Mouse (Mus musculus) liver, embryonic 14.5 days (tissue): ENCODE measurements at regions not wholly inside any gene's neighbourhood (a gene's known extent, or its start where the extent isn't known, plus 50 kb on each side); places are given as distances from the start of the nearest gene placed in this dataset.

Experiments
- ATAC-seq: fragments of 200-750 bp; cut with Nextera tagmentation; 2 replicates; pipeline ENCODE4 v1.8.0; 2017; ENCODE audit warnings: moderate number of reproducible peaks, mild to moderate bottlenecking, moderate library complexity; ENCODE audit not compliant: insufficient read depth
- DNase-seq, 3 experiments: peaks; one replicate each; pipeline ENCODE4 v3.0.0-alpha.2; 2012 to 2013; ENCODE audit warnings: low read depth in 3 of 3, low spot score in 3 of 3
- H3K27ac ChIP-seq: fragments of 300-500 bp; sonication (generic); 2 replicates; pipeline ENCODE4 v1.5.1; 2014; ENCODE audit warnings: moderate library complexity, mild to moderate bottlenecking, control low read depth, inconsistent platforms
- H3K27me3 ChIP-seq: fragments of 300-500 bp; sonication (generic); 2 replicates; pipeline ENCODE4 v1.6.1; 2014; ENCODE audit warnings: mild to moderate bottlenecking, low read length, moderate library complexity; ENCODE audit not compliant: control insufficient read depth, insufficient read depth
- H3K36me3 ChIP-seq: fragments of 300-500 bp; sonication (generic); replicated peaks from 2 replicates; pipeline ENCODE4 v1.6.1; 2014; ENCODE audit warnings: low read depth; ENCODE audit not compliant: control insufficient read depth, insufficient read depth
- H3K4me1 ChIP-seq, 2 experiments: fragments of 200-500 bp in 1 of 2; fragments of 300-500 bp in 1 of 2; sonication (generic) in 1 of 2; replicated peaks; 2 replicates each; pipeline ENCODE4 v1.6.1; 2012 to 2014; ENCODE audit warnings: antibody characterized with exemption in 1 of 2, inconsistent platforms in 1 of 2, low read length in 1 of 2; ENCODE audit not compliant: control insufficient read depth in 2 of 2, insufficient read depth in 2 of 2
- H3K4me2 ChIP-seq: fragments of 300-500 bp; sonication (generic); 2 replicates; pipeline ENCODE4 v1.6.1; 2014; ENCODE audit warnings: low read depth, mild to moderate bottlenecking, control low read depth, moderate library complexity
- H3K4me3 ChIP-seq, 2 experiments: fragments of 200-500 bp in 1 of 2; fragments of 300-500 bp in 1 of 2; sonication (generic) in 1 of 2; 2 replicates each; pipeline ENCODE4 v1.5.1; 2012 to 2014; ENCODE audit warnings: low read depth in 2 of 2, low read length in 2 of 2, mild to moderate bottlenecking in 2 of 2, control low read depth in 1 of 2, inconsistent platforms in 1 of 2, moderate library complexity in 1 of 2; ENCODE audit not compliant: insufficient read depth in 1 of 2
- H3K9ac ChIP-seq: fragments of 300-500 bp; sonication (generic); replicated peaks from 2 replicates; pipeline ENCODE4 v1.6.1; 2014; ENCODE audit warnings: mild to moderate bottlenecking, control low read depth, moderate library complexity
- H3K9me3 ChIP-seq: fragments of 300-500 bp; sonication (generic); 2 replicates; pipeline ENCODE4 v1.6.1; 2016; ENCODE audit warnings: low read length, mixed read lengths; ENCODE audit not compliant: control insufficient read depth
- CTCF ChIP-seq: IDR thresholded peaks from 2 replicates; pipeline ENCODE4 v1.5.1; 2016; ENCODE audit warnings: antibody characterized with exemption, low read depth, control low read depth
- EP300 ChIP-seq: IDR thresholded peaks from 2 replicates; pipeline ENCODE4 v1.6.1; 2016; ENCODE audit warnings: antibody characterized with exemption, low read depth
- WGBS: fragments of 180-500 bp; shearing (Covaris S2); extraction: QIAGEN DNeasy Blood & Tissue Kit; methylation state at CpG from one replicate; pipeline ENCODE4 v1.1.7; 2014; ENCODE audit not compliant: insufficient replicate concordance; 5-methylcytosine and 5-hydroxymethylcytosine counted together

- H3K9ac ChIP-seq: no peak overlapping the region
- no peak overlapping the region for H3K4me2 ChIP-seq
- H3K27ac ChIP-seq: no peak overlapping the region
- no peaks in the 10 kb centered on the region for H3K9me3 ChIP-seq
- ATAC-seq (no peak), DNase-seq (no peak)
- H3K36me3 ChIP-seq: no peaks in the 10 kb centered on the region
- no peak for TF ChIP-seq CTCF
- no peak for TF ChIP-seq EP300
- H3K4me3 ChIP-seq: no peak overlapping the region
- 68% methylated on average over 1 of the region's 1 CpGs for WGBS
- no peaks in the 10 kb centered on the region for H3K27me3 ChIP-seq
- H3K4me1 ChIP-seq: peaks cover 0 to 4% of the 10 kb centered on the region in 2 experiments; a peak in 1 of 4 replicates
Observed at GRCm38 (mm10) chr3:125288598-125288997, 115.3 kb upstream of the Ndst4 start.

- Histone ChIP-seq H3K9me3 (no peaks in the 10 kb centered on the region), H3K36me3 (no peaks in the 10 kb centered on the region), H3K4me3 (no peak overlapping the region), H3K4me1 (peaks cover 0 to 2% of the 10 kb centered on the region in 2 experiments; a peak in 1 of 4 replicates), H3K27ac (no peak overlapping the region), H3K4me2 (no peak overlapping the region), H3K27me3 (no peaks in the 10 kb centered on the region), H3K9ac (no peak overlapping the region)
- DNase-seq (no peak), ATAC-seq (no peak)
- TF ChIP-seq CTCF: no peak
- no peak for TF ChIP-seq EP300
- 72% methylated on average over 3 of the region's 3 CpGs for WGBS
Observed at GRCm38 (mm10) chr3:125289355-125289933, 114.4 kb upstream of the Ndst4 start.

- WGBS: 16% methylated on average over 1 of the region's 1 CpGs
- peak; percentile 11 to 33 (median 18) for DNase-seq
- Histone ChIP-seq H3K27me3 (no peaks in the 10 kb centered on the region), H3K4me2 (no peak overlapping the region), H3K27ac (no peak overlapping the region), H3K9me3 (no peaks in the 10 kb centered on the region), H3K36me3 (no peaks in the 10 kb centered on the region), H3K4me1 (peaks cover 0 to 4% of the 10 kb centered on the region in 2 experiments; a peak in 1 of 4 replicates), H3K4me3 (no peak overlapping the region), H3K9ac (no peak overlapping the region)
- no peak for TF ChIP-seq EP300
- no peak for TF ChIP-seq CTCF
- peak; percentile 88 for ATAC-seq
Observed at GRCm38 (mm10) chr3:125306675-125307074, 97.2 kb upstream of the Ndst4 start.

- DNase-seq: no peak
- Histone ChIP-seq H3K9ac (no peak overlapping the region), H3K9me3 (no peaks in the 10 kb centered on the region), H3K36me3 (no peaks in the 10 kb centered on the region), H3K27ac (no peak overlapping the region), H3K4me2 (no peak overlapping the region), H3K4me1 (no peaks in the 10 kb centered on the region), H3K27me3 (no peaks in the 10 kb centered on the region), H3K4me3 (no peak overlapping the region)
- ATAC-seq: no peak
- TF ChIP-seq EP300: no peak
- no peak for TF ChIP-seq CTCF
Observed at GRCm38 (mm10) chr3:125327079-125327478, 76.8 kb upstream of the Ndst4 start.

GRCm38 (mm10) chr3:125337423-125337822, 66.5 kb upstream of the Ndst4 start:
- TF ChIP-seq CTCF (no peak), EP300 (no peak)
- Histone ChIP-seq H3K9ac (no peak overlapping the region), H3K4me1 (no peaks in the 10 kb centered on the region), H3K4me2 (no peak overlapping the region), H3K4me3 (no peak overlapping the region), H3K27me3 (no peaks in the 10 kb centered on the region), H3K36me3 (no peaks in the 10 kb centered on the region), H3K27ac (no peak overlapping the region), H3K9me3 (no peaks in the 10 kb centered on the region)
- WGBS: 48% methylated on average over 3 of the region's 3 CpGs
- DNase-seq (no peak), ATAC-seq (no peak; the same call in 1 of the 2 replicates)
